Mouse (Mus musculus) limb, embryonic 12.5 days (tissue): ENCODE data around the gene Tpcn2. TPM values are rescaled to one million over a fixed set of nuclear protein-coding genes. Genes with fewer than 3 reads are reported as not detected.

Experiments used
- ATAC-seq: fragments of 200-750 bp; cut with Nextera tagmentation; 2 replicates; pipeline ENCODE4 v1.8.0; 2017; ENCODE audit warnings: low read depth, moderate TSS enrichment; ENCODE audit not compliant: insufficient number of reproducible peaks, insufficient read depth, low FRiP score, low TSS enrichment
- H3K27ac ChIP-seq: fragments of 300-500 bp; sonication (generic); 2 replicates; pipeline ENCODE4 v1.5.1; 2016; ENCODE audit warnings: mild to moderate bottlenecking, moderate library complexity
- H3K27me3 ChIP-seq: fragments of 300-500 bp; sonication (generic); 2 replicates; pipeline ENCODE4 v1.6.1; 2016; ENCODE audit warnings: mild to moderate bottlenecking, moderate library complexity
- H3K36me3 ChIP-seq: fragments of 300-500 bp; sonication (generic); 2 replicates; pipeline ENCODE4 v1.6.1; 2016; ENCODE audit warnings: mild to moderate bottlenecking, moderate library complexity
- H3K4me1 ChIP-seq: fragments of 300-500 bp; sonication (generic); replicated peaks from 2 replicates; pipeline ENCODE4 v1.6.1; 2016
- H3K4me2 ChIP-seq: fragments of 300-500 bp; sonication (generic); 2 replicates; pipeline ENCODE4 v1.6.1; 2016; ENCODE audit warnings: mild to moderate bottlenecking, moderate library complexity
- H3K4me3 ChIP-seq: fragments of 300-500 bp; sonication (generic); replicated peaks from 2 replicates; pipeline ENCODE4 v1.5.1; 2016; ENCODE audit warnings: mild to moderate bottlenecking
- H3K9ac ChIP-seq: fragments of 300-500 bp; sonication (generic); replicated peaks from 2 replicates; pipeline ENCODE4 v1.6.1; 2016; ENCODE audit warnings: mild to moderate bottlenecking, moderate library complexity
- H3K9me3 ChIP-seq: fragments of 300-500 bp; sonication (generic); 2 replicates; pipeline ENCODE4 v1.6.1; 2016; ENCODE audit warnings: mild to moderate bottlenecking, moderate library complexity
- WGBS: fragments of 180-500 bp; shearing (Covaris S2); methylation state at CpG from one replicate; pipeline ENCODE4 v1.1.7; 2016; 5-methylcytosine and 5-hydroxymethylcytosine counted together
- polyA plus RNA-seq: library from polyadenylated mRNA; unstranded; fragments of >200 nt; fragmentation: Nextera tagmentation; extraction: Ambion mirVana; gene quantifications from 2 replicates; pipeline ENCODE4 v1.2.1, GENCODE M21; 2016

Gene Tpcn2
- polyA plus RNA-seq, 1 experiment from 2014 or later: 10.2 TPM

GRCm38 (mm10) chr7:145147973-145148698 lies 135.7 kb downstream of the Tpcn2 start:
- no peaks in the 10 kb centered on the region for H3K27me3 ChIP-seq
- no peak for ATAC-seq
- H3K27ac ChIP-seq: no peak overlapping the region
- H3K9ac ChIP-seq: no peak overlapping the region
- peaks cover 8% of the 10 kb centered on the region; the same call in 1 of the 2 replicates for H3K9me3 ChIP-seq
- no peaks in the 10 kb centered on the region for H3K36me3 ChIP-seq
- 80% methylated on average over 5 of the region's 5 CpGs for WGBS
- no peak overlapping the region for H3K4me3 ChIP-seq
- H3K4me1 ChIP-seq: no peaks in the 10 kb centered on the region
- H3K4me2 ChIP-seq: no peak overlapping the region

DNA sequence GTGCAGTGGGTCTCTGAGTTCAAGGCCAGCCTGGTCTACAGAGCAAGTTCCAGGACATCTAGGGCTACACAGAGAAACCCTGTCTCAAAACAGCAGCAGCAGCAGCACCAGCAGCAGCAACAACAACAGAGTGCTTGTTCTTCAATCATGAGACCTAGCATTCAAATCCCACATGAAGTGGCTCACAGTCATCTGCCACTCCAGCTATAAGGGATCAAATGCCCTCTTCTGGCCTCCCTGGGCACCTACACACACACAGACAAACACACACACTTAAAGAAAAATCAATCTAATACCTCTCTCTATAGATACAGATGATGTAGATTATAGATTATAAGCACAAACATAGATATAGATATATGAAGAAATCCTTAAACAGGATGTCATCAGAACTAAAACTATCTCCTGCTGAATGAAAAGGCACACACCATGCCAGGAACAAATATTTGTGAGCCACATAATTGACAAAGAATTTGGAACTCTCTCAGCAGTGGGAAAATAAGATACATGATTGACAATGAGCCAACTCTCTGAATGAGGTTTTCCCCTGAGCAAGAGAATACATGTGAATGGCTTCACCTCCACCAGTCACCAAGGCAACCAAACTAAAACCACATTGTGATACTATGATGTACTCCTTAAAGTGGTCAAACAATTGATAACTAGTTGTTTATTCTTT lies 137.4 kb downstream of the Tpcn2 start:
- H3K9ac ChIP-seq: no peak overlapping the region
- no peak overlapping the region for H3K4me3 ChIP-seq
- no peaks in the 10 kb centered on the region for H3K27me3 ChIP-seq
- peaks cover 8% of the 10 kb centered on the region; the same call in 1 of the 2 replicates for H3K9me3 ChIP-seq
- no peaks in the 10 kb centered on the region for H3K36me3 ChIP-seq
- H3K4me2 ChIP-seq: no peak overlapping the region
- no peak overlapping the region for H3K27ac ChIP-seq
- ATAC-seq: no peak
- no peaks in the 10 kb centered on the region for H3K4me1 ChIP-seq

GRCm38 (mm10) chr7:145143502-145144070 lies 140.2 kb downstream of the Tpcn2 start:
- Histone ChIP-seq H3K4me1 (no peaks in the 10 kb centered on the region), H3K36me3 (no peaks in the 10 kb centered on the region), H3K27me3 (no peaks in the 10 kb centered on the region), H3K9me3 (peaks cover 13% of the 10 kb centered on the region), H3K27ac (no peak overlapping the region), H3K4me2 (no peak overlapping the region), H3K9ac (no peak overlapping the region), H3K4me3 (no peak overlapping the region)
- 65% methylated on average over 3 of the region's 3 CpGs for WGBS
- no peak for ATAC-seq

DNA sequence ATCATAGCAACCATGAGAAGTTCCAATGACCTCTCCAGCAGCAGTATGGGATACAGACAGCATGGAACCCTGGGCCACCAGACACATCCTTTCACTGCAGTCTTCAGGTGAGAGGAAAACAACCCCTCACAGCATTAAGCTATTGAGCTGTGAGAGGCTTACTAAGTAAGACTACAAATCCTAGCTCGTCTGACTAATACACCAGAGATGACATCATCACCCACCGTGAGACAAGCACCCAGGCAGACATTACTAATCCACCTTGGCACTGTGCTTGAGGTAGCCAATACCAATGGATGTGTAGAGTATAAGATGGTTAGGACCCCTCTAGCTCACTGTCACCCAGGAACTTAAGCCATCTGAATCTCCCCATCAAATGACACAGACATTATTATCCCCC lies 143.2 kb downstream of the Tpcn2 start:
- H3K27ac ChIP-seq: no peak overlapping the region
- no peaks in the 10 kb centered on the region for H3K27me3 ChIP-seq
- ATAC-seq: no peak
- no peaks in the 10 kb centered on the region for H3K36me3 ChIP-seq
- WGBS: 49% methylated on average over 2 of the region's 2 CpGs
- H3K4me3 ChIP-seq: no peak overlapping the region
- H3K4me2 ChIP-seq: no peak overlapping the region
- peaks cover 6% of the 10 kb centered on the region for H3K4me1 ChIP-seq
- no peak overlapping the region for H3K9ac ChIP-seq
- H3K9me3 ChIP-seq: peaks cover 10% of the 10 kb centered on the region

- WGBS: 89% methylated on average over 3 of the region's 3 CpGs
- no peak overlapping the region for H3K27ac ChIP-seq
- ATAC-seq: no peak
- H3K36me3 ChIP-seq: no peaks in the 10 kb centered on the region
- no peak overlapping the region for H3K4me3 ChIP-seq
- H3K4me1 ChIP-seq: peaks cover 8% of the 10 kb centered on the region
- no peak overlapping the region for H3K9ac ChIP-seq
- H3K27me3 ChIP-seq: no peaks in the 10 kb centered on the region
- H3K4me2 ChIP-seq: no peak overlapping the region
- peaks cover 10% of the 10 kb centered on the region for H3K9me3 ChIP-seq
Measured at GRCm38 (mm10) chr7:145139576-145139975, 144.2 kb downstream of the Tpcn2 start.

DNA sequence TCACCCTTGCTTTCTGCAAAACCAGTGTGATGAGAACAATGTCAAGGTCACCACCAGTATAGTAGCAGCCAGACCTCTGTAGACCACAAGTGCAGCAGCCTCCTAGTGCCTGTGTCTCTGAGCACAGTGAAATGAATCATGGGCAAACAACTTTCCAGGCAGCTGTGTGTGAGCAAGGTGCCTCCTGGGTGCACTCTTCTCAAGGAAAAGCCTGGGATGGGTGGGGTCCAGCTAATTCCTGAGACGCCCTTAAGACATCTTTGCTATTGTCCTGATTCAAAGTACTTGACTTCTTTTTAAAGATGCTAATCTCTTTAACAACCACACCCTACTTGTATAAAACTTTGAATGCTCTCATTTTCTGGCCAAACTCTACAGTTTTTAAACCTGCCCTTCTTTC lies 144.7 kb downstream of the Tpcn2 start:
- H3K9ac ChIP-seq: no peak overlapping the region
- ATAC-seq: no peak
- H3K36me3 ChIP-seq: no peaks in the 10 kb centered on the region
- H3K4me1 ChIP-seq: peaks cover 8% of the 10 kb centered on the region
- H3K27ac ChIP-seq: no peak overlapping the region
- peaks cover 10% of the 10 kb centered on the region for H3K9me3 ChIP-seq
- WGBS: 82% methylated on average over 1 of the region's 1 CpGs
- H3K4me3 ChIP-seq: no peak overlapping the region
- H3K4me2 ChIP-seq: no peak overlapping the region
- no peaks in the 10 kb centered on the region for H3K27me3 ChIP-seq

- Histone ChIP-seq H3K4me2 (no peak overlapping the region), H3K27ac (no peak overlapping the region), H3K4me3 (no peak overlapping the region), H3K27me3 (no peaks in the 10 kb centered on the region), H3K9me3 (peaks cover 10% of the 10 kb centered on the region), H3K9ac (no peak overlapping the region), H3K36me3 (no peaks in the 10 kb centered on the region), H3K4me1 (peaks cover 8% of the 10 kb centered on the region)
- ATAC-seq: no peak
- WGBS: 91% methylated on average over 1 of the region's 1 CpGs
Measured at GRCm38 (mm10) chr7:145137871-145138270, 145.9 kb downstream of the Tpcn2 start.

- no peaks in the 10 kb centered on the region for H3K36me3 ChIP-seq
- H3K4me1 ChIP-seq: peaks cover 8% of the 10 kb centered on the region
- H3K9me3 ChIP-seq: peaks cover 10% of the 10 kb centered on the region
- no peaks in the 10 kb centered on the region for H3K27me3 ChIP-seq
- H3K9ac ChIP-seq: no peak overlapping the region
- no peak overlapping the region for H3K27ac ChIP-seq
- no peak overlapping the region for H3K4me3 ChIP-seq
- no peak overlapping the region for H3K4me2 ChIP-seq
- no peak for ATAC-seq
- WGBS: 86% methylated on average over 4 of the region's 4 CpGs
Measured at GRCm38 (mm10) chr7:145136831-145137230, 147.0 kb downstream of the Tpcn2 start.

Other genes starting within 250 kb of the Tpcn2 start
- gene 1810010D01Rik, start 75.9 kb downstream of the Tpcn2 start, polyA plus RNA-seq: 0.41 TPM in 1 of 2 replicates, not detected in the other
- gene Mrgprf, start 16.8 kb upstream of the Tpcn2 start, polyA plus RNA-seq: 0.41 TPM in 1 of 2 replicates, not detected in the other
- not detected in 2 replicates for gene Mrgprd, start 30.8 kb upstream of the Tpcn2 start, polyA plus RNA-seq